Mouse (Mus musculus) liver, embryonic 16.5 days (tissue): Measurements from ENCODE around the gene G6pc. TPM values are rescaled to one million over a fixed set of nuclear protein-coding genes. Genes with fewer than 3 reads are reported as not detected.
"Not testable (repeated sequence)": the region's sequence is repeated elsewhere in the genome, so short reads cannot be mapped to it uniquely, and the experiment has no call there.

Experiments used
- ATAC-seq: fragments of 200-750 bp; cut with Nextera tagmentation; 2 replicates; pipeline ENCODE4 v1.8.0; 2017; ENCODE audit warnings: low read depth, mild to moderate bottlenecking, moderate number of reproducible peaks, moderate library complexity
- H3K27ac ChIP-seq: fragments of 300-500 bp; sonication (generic); 2 replicates; pipeline ENCODE4 v1.5.1; 2014; ENCODE audit warnings: mild to moderate bottlenecking, low read length
- H3K27me3 ChIP-seq: fragments of 300-500 bp; sonication (generic); 2 replicates; pipeline ENCODE4 v1.6.1; 2014; ENCODE audit warnings: low read depth, low read length, mixed read lengths; ENCODE audit not compliant: control insufficient read depth, insufficient read depth
- H3K36me3 ChIP-seq: fragments of 300-500 bp; sonication (generic); 2 replicates; pipeline ENCODE4 v1.6.1; 2014; ENCODE audit warnings: mild to moderate bottlenecking; ENCODE audit not compliant: control insufficient read depth, insufficient read depth
- H3K4me1 ChIP-seq: fragments of 300-500 bp; sonication (generic); 2 replicates; pipeline ENCODE4 v1.6.1; 2014; ENCODE audit warnings: low read depth, low read length, mixed read lengths; ENCODE audit not compliant: control insufficient read depth
- H3K4me2 ChIP-seq: fragments of 300-500 bp; sonication (generic); 2 replicates; pipeline ENCODE4 v1.6.1; 2014; ENCODE audit warnings: low read depth, low read length, mixed read lengths
- H3K4me3 ChIP-seq: fragments of 300-500 bp; sonication (generic); 2 replicates; pipeline ENCODE4 v1.5.1; 2014; ENCODE audit warnings: low read depth, mild to moderate bottlenecking, low read length
- H3K9ac ChIP-seq: fragments of 300-500 bp; sonication (generic); 2 replicates; pipeline ENCODE4 v1.6.1; 2014; ENCODE audit warnings: low read depth, low read length
- H3K9me3 ChIP-seq: fragments of 300-500 bp; sonication (generic); replicated peaks from 2 replicates; pipeline ENCODE4 v1.6.1; 2016; ENCODE audit warnings: low read length; ENCODE audit not compliant: control insufficient read depth
- WGBS: fragments of 180-500 bp; shearing (Covaris S2); extraction: QIAGEN DNeasy Blood & Tissue Kit; methylation state at CpG from one replicate; pipeline ENCODE4 v1.1.7; 2014; ENCODE audit not compliant: insufficient replicate concordance; 5-methylcytosine and 5-hydroxymethylcytosine counted together
- polyA plus RNA-seq: library from polyadenylated mRNA; unstranded; fragments of >200 nt; fragmentation: Nextera tagmentation; extraction: Ambion mirVana; gene quantifications from 2 replicates; pipeline ENCODE4 v1.2.1, GENCODE M21; 2015

The G6pc gene
- polyA plus RNA-seq = 0.15 and 0.26 TPM in 2 replicates

DNA sequence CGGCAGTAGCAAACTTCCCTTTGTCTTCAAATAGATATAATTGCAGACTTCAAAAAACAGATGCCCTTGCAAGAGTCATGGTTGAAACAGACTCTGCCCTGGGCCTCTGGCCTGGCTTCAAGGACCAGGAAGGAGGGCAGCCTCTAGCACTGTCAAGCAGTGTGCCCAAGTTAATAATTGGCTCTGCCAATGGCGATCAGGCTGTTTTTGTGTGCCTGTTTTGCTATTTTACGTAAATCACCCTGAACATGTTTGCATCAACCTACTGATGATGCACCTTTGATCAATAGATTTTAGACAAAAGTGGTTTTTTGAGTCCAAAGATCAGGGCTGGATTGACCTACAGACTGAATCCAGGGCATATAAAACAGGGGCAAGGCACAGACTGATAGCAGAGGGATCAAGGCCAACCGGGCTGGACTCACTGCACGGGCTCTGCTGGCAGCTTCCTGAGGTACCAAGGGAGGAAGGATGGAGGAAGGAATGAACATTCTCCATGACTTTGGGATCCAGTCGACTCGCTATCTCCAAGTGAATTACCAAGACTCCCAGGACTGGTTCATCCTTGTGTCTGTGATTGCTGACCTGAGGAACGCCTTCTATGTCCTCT, at the start of gene G6pc:
Gene G6pc, plus strand, starts transcription at position 236 of the 610 bp plus-strand sequence.
- WGBS = 61% methylated on average over 8 of the region's 8 CpGs
- H3K9ac ChIP-seq = no peak within 1 kb of the TSS
- peaks cover 2% of the 10 kb centered on the region; the same call in 1 of the 2 replicates for H3K4me1 ChIP-seq
- H3K27ac ChIP-seq = no peak within 1 kb of the TSS
- H3K27me3 ChIP-seq = no peaks in the 10 kb centered on the region
- no peaks in the 10 kb centered on the region for H3K36me3 ChIP-seq
- no peaks in the 10 kb centered on the region for H3K9me3 ChIP-seq
- H3K4me2 ChIP-seq = no peak within 1 kb of the TSS
- H3K4me3 ChIP-seq = no peak within 1 kb of the TSS
- no peak for ATAC-seq

DNA sequence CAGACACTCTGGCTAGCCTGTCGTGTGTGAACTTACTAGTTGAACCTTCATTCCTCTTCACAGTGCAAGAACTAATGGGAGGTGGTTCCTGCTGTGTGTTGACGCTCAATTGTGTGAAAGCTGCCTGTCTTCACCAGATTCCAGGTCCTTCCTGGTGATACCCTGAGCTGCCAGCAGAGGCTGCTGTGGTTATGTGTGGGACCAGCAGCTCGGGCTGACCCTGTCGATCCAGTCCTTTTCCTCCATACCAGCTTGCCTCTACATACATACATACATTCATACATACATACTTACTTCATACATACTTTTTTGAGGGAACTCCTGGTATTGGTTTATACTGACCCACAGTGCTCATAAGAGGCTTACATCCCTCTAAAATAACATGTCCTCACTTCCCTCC, 43.8 kb upstream of the G6pc start:
- H3K27me3 ChIP-seq = no peaks in the 10 kb centered on the region
- peaks cover 68% of the 10 kb centered on the region for H3K36me3 ChIP-seq
- WGBS = 35% methylated on average over 4 of the region's 4 CpGs
- H3K27ac ChIP-seq = no peak overlapping the region
- H3K4me1 ChIP-seq = no peaks in the 10 kb centered on the region; the same call in 1 of the 2 replicates
- no peak overlapping the region for H3K4me3 ChIP-seq
- H3K9me3 ChIP-seq = no peaks in the 10 kb centered on the region
- H3K4me2 ChIP-seq = no peak overlapping the region
- H3K9ac ChIP-seq = no peak overlapping the region
- peak; percentile 37 for ATAC-seq

DNA sequence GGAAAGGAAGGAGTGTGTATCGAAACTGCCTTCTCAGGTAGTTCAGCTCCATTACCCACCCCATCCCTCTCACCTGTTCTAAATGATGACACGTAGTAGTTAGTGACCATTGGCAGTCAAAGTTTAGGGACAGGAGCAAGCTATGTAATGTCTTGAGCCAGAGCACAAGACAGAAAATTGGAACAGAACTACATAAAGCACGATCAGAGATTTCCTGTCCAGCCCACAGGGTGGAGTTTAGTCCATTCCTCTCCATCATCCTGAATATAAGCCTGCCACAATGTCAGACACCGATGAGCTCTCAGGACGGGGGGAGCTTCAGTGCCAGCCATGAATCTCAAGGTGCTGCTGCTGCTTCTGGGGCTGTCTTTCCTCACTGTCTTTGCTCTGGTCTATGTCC, 42.6 kb upstream of the G6pc start, which contains the start of gene Aoc2:
Gene Aoc2, plus strand, starts transcription at position 301 of the 400 bp plus-strand sequence.
- no peak within 1 kb of the TSS for H3K4me3 ChIP-seq
- 91% methylated on average over 5 of the region's 5 CpGs for WGBS
- H3K36me3 ChIP-seq = peaks cover 57% of the 10 kb centered on the region
- no peaks in the 10 kb centered on the region for H3K9me3 ChIP-seq
- H3K27me3 ChIP-seq = no peaks in the 10 kb centered on the region
- no peaks in the 10 kb centered on the region for H3K4me1 ChIP-seq
- H3K27ac ChIP-seq = no peak within 1 kb of the TSS
- H3K4me2 ChIP-seq = no peak within 1 kb of the TSS
- no peak for ATAC-seq
- H3K9ac ChIP-seq = no peak within 1 kb of the TSS

GRCm38 (mm10) chr11:101325201-101325600, 42.2 kb upstream of the G6pc start:
- H3K27me3 ChIP-seq, H3K9me3 ChIP-seq, ATAC-seq, H3K4me1 ChIP-seq, H3K9ac ChIP-seq, H3K4me3 ChIP-seq, H3K4me2 ChIP-seq, H3K27ac ChIP-seq: not testable (repeated sequence)
- H3K36me3 ChIP-seq = peaks cover 52% of the 10 kb centered on the region
- 85% methylated on average over 11 of the region's 11 CpGs for WGBS

DNA sequence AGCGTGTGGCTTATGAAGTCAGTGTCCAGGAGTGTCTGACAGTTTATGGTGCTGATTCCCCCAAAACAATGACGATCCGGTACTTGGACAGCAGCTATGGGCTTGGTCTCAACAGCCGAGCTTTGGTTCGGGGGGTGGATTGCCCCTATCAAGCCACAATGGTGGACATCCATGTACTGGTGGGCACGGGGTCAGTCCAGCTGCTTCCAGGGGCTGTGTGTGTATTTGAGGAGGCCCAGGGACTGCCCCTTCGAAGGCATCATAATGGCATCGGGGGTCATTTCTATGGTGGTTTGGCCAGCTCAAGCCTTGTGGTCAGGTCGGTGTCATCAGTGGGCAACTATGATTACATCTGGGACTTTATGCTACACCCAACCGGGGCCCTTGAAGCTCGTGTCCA, 41.2 kb upstream of the G6pc start:
- no peak overlapping the region for H3K4me2 ChIP-seq
- no peak overlapping the region for H3K9ac ChIP-seq
- ATAC-seq = no peak; the same call in 1 of the 2 replicates
- H3K4me3 ChIP-seq = no peak overlapping the region
- H3K4me1 ChIP-seq = no peaks in the 10 kb centered on the region
- H3K9me3 ChIP-seq = no peaks in the 10 kb centered on the region
- no peaks in the 10 kb centered on the region for H3K27me3 ChIP-seq
- H3K36me3 ChIP-seq = peaks cover 43% of the 10 kb centered on the region
- WGBS = 85% methylated on average over 11 of the region's 11 CpGs
- H3K27ac ChIP-seq = no peak overlapping the region

DNA sequence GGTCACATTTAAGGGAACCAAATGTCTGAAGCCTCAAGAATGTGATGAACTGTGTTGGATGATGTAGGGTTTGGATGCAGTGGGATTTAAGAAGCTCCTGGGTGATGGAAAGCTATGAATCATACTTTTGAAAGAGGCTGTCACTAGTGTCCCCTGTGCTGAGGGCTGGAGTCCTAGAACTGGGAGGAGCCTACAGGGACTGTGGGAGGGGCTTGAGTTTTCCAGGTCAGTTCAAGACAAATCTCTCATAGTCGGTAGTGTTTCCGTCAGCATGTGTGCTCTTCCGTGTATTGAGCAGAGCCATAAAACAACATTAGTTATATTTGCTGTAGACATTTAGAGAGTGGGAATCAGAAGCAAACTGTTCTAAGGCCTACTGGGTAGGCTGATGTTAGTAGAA, 40.0 kb upstream of the G6pc start:
- no peak overlapping the region for H3K9ac ChIP-seq
- no peak overlapping the region for H3K4me3 ChIP-seq
- H3K27ac ChIP-seq = no peak overlapping the region
- 51% methylated on average over 3 of the region's 3 CpGs for WGBS
- H3K4me2 ChIP-seq = no peak overlapping the region
- no peak for ATAC-seq
- H3K36me3 ChIP-seq = peaks cover 31% of the 10 kb centered on the region
- H3K4me1 ChIP-seq = no peaks in the 10 kb centered on the region
- no peaks in the 10 kb centered on the region for H3K9me3 ChIP-seq
- H3K27me3 ChIP-seq = no peaks in the 10 kb centered on the region

- Histone ChIP-seq H3K4me1 (no peaks in the 10 kb centered on the region), H3K36me3 (peaks cover 17% of the 10 kb centered on the region), H3K4me3 (no peak overlapping the region), H3K27me3 (no peaks in the 10 kb centered on the region), H3K4me2 (no peak overlapping the region), H3K9ac (no peak overlapping the region), H3K27ac (no peak overlapping the region), H3K9me3 (no peaks in the 10 kb centered on the region)
- no peak for ATAC-seq
- 76% methylated on average over 6 of the region's 6 CpGs for WGBS
These were observed 38.3 kb upstream of the G6pc start for GRCm38 (mm10) chr11:101328941-101329635.

DNA sequence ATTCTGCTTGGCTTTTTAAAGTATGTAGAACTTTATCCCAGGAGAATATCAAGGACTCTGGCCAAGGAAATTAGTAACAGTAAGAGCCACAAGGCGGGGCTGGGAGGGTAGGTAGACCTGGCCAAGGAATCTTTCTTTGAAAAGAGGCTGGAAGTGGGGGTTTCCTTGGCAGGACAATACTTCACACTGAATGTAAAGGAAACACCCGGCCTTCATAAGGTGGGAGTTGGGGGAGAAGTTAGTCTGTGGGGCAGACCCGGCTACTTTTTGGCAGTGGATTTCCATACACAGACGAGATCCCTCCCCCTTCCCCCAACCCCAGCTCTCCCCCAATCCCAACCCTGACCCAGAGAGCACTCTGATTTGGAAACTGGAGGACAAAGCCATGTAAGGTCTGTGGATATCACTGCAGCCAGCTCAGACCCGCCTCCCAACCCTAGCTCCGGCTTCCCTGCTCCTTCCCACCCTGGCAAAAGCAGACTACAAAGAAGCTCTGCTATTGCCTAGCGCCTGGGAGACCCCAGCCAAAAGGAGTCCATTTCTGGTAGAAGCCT, 36.9 kb upstream of the G6pc start, which contains the start of gene Aoc3:
Gene Aoc3, plus strand, starts transcription at position 235 of the 554 bp plus-strand sequence.
- no peaks in the 10 kb centered on the region for H3K9me3 ChIP-seq
- no peak for ATAC-seq
- H3K4me1 ChIP-seq = no peaks in the 10 kb centered on the region
- no peak within 1 kb of the TSS for H3K4me3 ChIP-seq
- H3K9ac ChIP-seq = no peak within 1 kb of the TSS
- H3K4me2 ChIP-seq = no peak within 1 kb of the TSS
- H3K27ac ChIP-seq = no peak within 1 kb of the TSS
- H3K36me3 ChIP-seq = peaks cover 5% of the 10 kb centered on the region
- H3K27me3 ChIP-seq = no peaks in the 10 kb centered on the region
- 55% methylated on average over 7 of the region's 7 CpGs for WGBS

- H3K4me1 ChIP-seq, H3K27me3 ChIP-seq, H3K4me2 ChIP-seq, H3K27ac ChIP-seq, H3K9ac ChIP-seq, H3K36me3 ChIP-seq, H3K9me3 ChIP-seq, H3K4me3 ChIP-seq, ATAC-seq: not testable (repeated sequence)
- WGBS = 65% methylated on average over 6 of the region's 6 CpGs
These were observed 36.4 kb upstream of the G6pc start for GRCm38 (mm10) chr11:101330961-101331360.
